ENCODE assay signal across 11 mouse cellular contexts in genomic region chr8:96455915-96456314, GRCm38 (mm10).
DNase-seq lines count a peak whose midpoint lies in the region; ATAC-seq and TF ChIP-seq lines count a peak whose summit lies in the region.
"Had no signal": no experiment of that assay in that cellular context is flagged by ENCODE, and none has a peak within 500 bp of the region (broad histone marks: within the 10 kb centered on the region; RNA-seq: fewer than 3 reads in every experiment).

No protein-coding gene starts in this region.

- H3K9me3 ChIP-seq in forebrain, embryonic 15.5 days, result no peaks in the 10 kb centered on the region
- no peaks in the 10 kb centered on the region for H3K9me3 ChIP-seq in midbrain, embryonic 14.5 days (ENCODE audit: control insufficient read depth, low read length)
- H3K9me3 ChIP-seq in heart, embryonic 12.5 days (replicated peaks), result no peaks in the 10 kb centered on the region
- no peaks in the 10 kb centered on the region for H3K9me3 ChIP-seq in intestine, embryonic 15.5 days
- H3K9me3 ChIP-seq: liver, embryonic 13.5 days had no signal

- 3% methylated on average over 6 of the region's 6 CpGs for WGBS in forebrain, embryonic 15.5 days
- WGBS in midbrain, embryonic 14.5 days, result 28% methylated on average over 6 of the region's 6 CpGs
- 50% methylated on average over 6 of the region's 6 CpGs for WGBS in heart, embryonic 12.5 days
- 30% methylated on average over 6 of the region's 6 CpGs for WGBS in intestine, embryonic 15.5 days

- peak overlapping the region; percentile 32 for H3K4me3 ChIP-seq in forebrain, embryonic 15.5 days
- H3K4me3 ChIP-seq in midbrain, embryonic 14.5 days (replicated peaks; ENCODE audit: low read depth, low read length), result peak overlapping the region; percentile 7
- H3K4me3 ChIP-seq in gastrocnemius, adult 2 months, result no peak overlapping the region
- H3K4me3 ChIP-seq in heart, embryonic 12.5 days, result no peak overlapping the region
- no peak overlapping the region for H3K4me3 ChIP-seq in intestine, embryonic 15.5 days (replicated peaks)
- H3K4me3 ChIP-seq: liver, embryonic 13.5 days had no signal

- no peaks in the 10 kb centered on the region for H3K27me3 ChIP-seq in forebrain, embryonic 15.5 days
- H3K27me3 ChIP-seq in midbrain, embryonic 14.5 days (ENCODE audit: control insufficient read depth, insufficient read depth, low read length), result no peaks in the 10 kb centered on the region
- H3K27me3 ChIP-seq in heart, embryonic 12.5 days (replicated peaks), result no peaks in the 10 kb centered on the region
- no peaks in the 10 kb centered on the region for H3K27me3 ChIP-seq in intestine, embryonic 15.5 days (replicated peaks)
- H3K27me3 ChIP-seq: liver, embryonic 13.5 days had no signal

- H3K27ac ChIP-seq in forebrain, embryonic 15.5 days (replicated peaks), result peak overlapping the region; percentile 55
- no peak overlapping the region for H3K27ac ChIP-seq in midbrain, embryonic 14.5 days (replicated peaks; ENCODE audit: low read depth, low read length)
- no peak overlapping the region for H3K27ac ChIP-seq in gastrocnemius, adult 2 months
- H3K27ac ChIP-seq in heart, embryonic 12.5 days (ENCODE audit: poor library complexity, severe bottlenecking), result no peak overlapping the region
- no peak overlapping the region for H3K27ac ChIP-seq in intestine, embryonic 15.5 days
- H3K27ac ChIP-seq: liver, embryonic 13.5 days had no signal

- intact Hi-C loops in gastrocnemius, adult 2 months (cut with DNase I), result no loop called here

- DNase-seq in brain, embryonic 18.5 days (ENCODE audit: low read depth, low spot score), result peak; percentile 50
- DNase-seq in layer of hippocampus, adult 9-11 months, result peak; percentile 56
- DNase-seq in midbrain, embryonic 14.5 days, result peak; percentile 42
- DNase-seq in gastrocnemius, adult 2 months, result no peak
- no peak for DNase-seq in cerebellum, adult 18-20 months
- DNase-seq: liver, embryonic 13.5 days; thymus, postnatal 36 days had no signal

- H3K4me2 ChIP-seq in forebrain, embryonic 15.5 days (replicated peaks), result peak overlapping the region; percentile 46
- H3K4me2 ChIP-seq in midbrain, embryonic 14.5 days (ENCODE audit: low read length), result peak overlapping the region; percentile 47
- no peak overlapping the region for H3K4me2 ChIP-seq in heart, embryonic 12.5 days
- no peak overlapping the region; the same call in 1 of the 2 replicates for H3K4me2 ChIP-seq in intestine, embryonic 15.5 days (replicated peaks)
- H3K4me2 ChIP-seq: heart, embryonic 11.5 days; liver, embryonic 13.5 days had no signal

- no peak for TF ChIP-seq CTCF in gastrocnemius, adult 2 months (IDR thresholded peaks at IDR 0.05)

- H3K9ac ChIP-seq in forebrain, embryonic 15.5 days (replicated peaks), result peak overlapping the region; percentile 8; the same call in 1 of the 2 replicates
- 0 out of 2 replicates have a peak overlapping the region, but pooled peaks have one; percentile 20 for H3K9ac ChIP-seq in midbrain, embryonic 14.5 days (replicated peaks; ENCODE audit: low read length)
- H3K9ac ChIP-seq in heart, embryonic 12.5 days, result no peak overlapping the region
- H3K9ac ChIP-seq in intestine, embryonic 15.5 days, result no peak overlapping the region
- H3K9ac ChIP-seq: liver, embryonic 13.5 days had no signal

- no peaks in the 10 kb centered on the region for H3K36me3 ChIP-seq in forebrain, embryonic 15.5 days
- H3K36me3 ChIP-seq in midbrain, embryonic 14.5 days (ENCODE audit: control insufficient read depth, insufficient read depth, low read length), result no peaks in the 10 kb centered on the region
- H3K36me3 ChIP-seq in heart, embryonic 12.5 days, result no peaks in the 10 kb centered on the region
- no peaks in the 10 kb centered on the region for H3K36me3 ChIP-seq in intestine, embryonic 15.5 days
- H3K36me3 ChIP-seq: liver, embryonic 13.5 days had no signal

- ATAC-seq in forebrain, embryonic 15.5 days (replicated peaks), result peak; percentile 81
- 0 out of 2 replicates have a peak, but pooled peaks have one; percentile 2 for ATAC-seq in midbrain, embryonic 14.5 days (ENCODE audit: low FRiP score, low TSS enrichment)
- no peak for ATAC-seq in heart, embryonic 12.5 days (ENCODE audit: insufficient number of reproducible peaks, low FRiP score)
- ATAC-seq in intestine, embryonic 15.5 days, result no peak

- H3K4me1 ChIP-seq in forebrain, embryonic 15.5 days, result peaks cover 13% of the 10 kb centered on the region
- H3K4me1 ChIP-seq in midbrain, embryonic 14.5 days (ENCODE audit: control insufficient read depth, insufficient read depth, low read length), result peaks cover 12% of the 10 kb centered on the region; the same call in 1 of the 2 replicates
- no peaks in the 10 kb centered on the region for H3K4me1 ChIP-seq in heart, embryonic 12.5 days (replicated peaks)
- no peaks in the 10 kb centered on the region for H3K4me1 ChIP-seq in intestine, embryonic 15.5 days (replicated peaks)
- H3K4me1 ChIP-seq: liver, embryonic 13.5 days had no signal

Comparison
In these comparisons a context has a peak if more than half of its experiments do, and no peak if none do; other contexts are left out.
1. DNase-seq: peak in brain, embryonic 18.5 days (single experiment), layer of hippocampus, adult 9-11 months (single experiment) and midbrain, embryonic 14.5 days (single experiment); none in gastrocnemius, adult 2 months (single experiment) and cerebellum, adult 18-20 months (0 of 2).
2. ATAC-seq: peak in forebrain, embryonic 15.5 days (single experiment) and midbrain, embryonic 14.5 days (single experiment); none in heart, embryonic 12.5 days (single experiment) and intestine, embryonic 15.5 days (single experiment).
3. H3K4me2 ChIP-seq: peak in forebrain, embryonic 15.5 days (single experiment) and midbrain, embryonic 14.5 days (single experiment); none in heart, embryonic 12.5 days (single experiment) and intestine, embryonic 15.5 days (single experiment).
4. H3K4me3 ChIP-seq: peak in forebrain, embryonic 15.5 days (single experiment) and midbrain, embryonic 14.5 days (single experiment); none in gastrocnemius, adult 2 months (single experiment), heart, embryonic 12.5 days (single experiment) and intestine, embryonic 15.5 days (single experiment).
5. H3K9ac ChIP-seq: peak in forebrain, embryonic 15.5 days (single experiment) and midbrain, embryonic 14.5 days (single experiment); none in heart, embryonic 12.5 days (single experiment) and intestine, embryonic 15.5 days (single experiment).